Mouse (Mus musculus): Measurements from ENCODE around the gene Zfp114. TPM values are rescaled to one million over a fixed set of nuclear protein-coding genes. Genes with fewer than 3 reads are reported as not detected.

The Zfp114 gene
- polyA plus RNA-seq, 1 experiment from 2014 or later, result 3.8 TPM

- Histone ChIP-seq H3K4me3 (ENCODE audit: low read depth, low read length) (no peak overlapping the region), H3K4me1 (ENCODE audit: control insufficient read depth, insufficient read depth, low read length) (no peaks in the 10 kb centered on the region), H3K9ac (replicated peaks; ENCODE audit: low read depth, low read length) (no peak overlapping the region), H3K9me3 (ENCODE audit: control insufficient read depth, low read length) (no peaks in the 10 kb centered on the region), H3K27ac (ENCODE audit: low read depth, low read length) (no peak overlapping the region), H3K36me3 (ENCODE audit: control insufficient read depth, insufficient read depth, low read length) (no peaks in the 10 kb centered on the region; the same call in 1 of the 2 replicates), H3K27me3 (ENCODE audit: control insufficient read depth, insufficient read depth, low read length) (no peaks in the 10 kb centered on the region), H3K4me2 (ENCODE audit: low read depth, low read length) (no peak overlapping the region)
- ATAC-seq (ENCODE audit: low read depth), result no peak
- WGBS, result 88% methylated on average over 4 of the region's 4 CpGs
Measured at GRCm38 (mm10) chr7:24188901-24189570, 14.2 kb downstream of the Zfp114 start.

- no peaks in the 10 kb centered on the region for H3K4me1 ChIP-seq (ENCODE audit: control insufficient read depth, insufficient read depth, low read length)
- ATAC-seq (ENCODE audit: low read depth), result no peak
- no peaks in the 10 kb centered on the region; the same call in 1 of the 2 replicates for H3K36me3 ChIP-seq (ENCODE audit: control insufficient read depth, insufficient read depth, low read length)
- H3K9ac ChIP-seq (replicated peaks; ENCODE audit: low read depth, low read length), result no peak overlapping the region
- no peak overlapping the region for H3K27ac ChIP-seq (ENCODE audit: low read depth, low read length)
- 82% methylated on average over 5 of the region's 5 CpGs for WGBS
- no peak overlapping the region for H3K4me3 ChIP-seq (ENCODE audit: low read depth, low read length)
- H3K4me2 ChIP-seq (ENCODE audit: low read depth, low read length), result no peak overlapping the region
- H3K9me3 ChIP-seq (ENCODE audit: control insufficient read depth, low read length), result no peaks in the 10 kb centered on the region
- H3K27me3 ChIP-seq (ENCODE audit: control insufficient read depth, insufficient read depth, low read length), result no peaks in the 10 kb centered on the region
Measured at GRCm38 (mm10) chr7:24189571-24189944, 14.7 kb downstream of the Zfp114 start.

GRCm38 (mm10) chr7:24191361-24191760, 16.5 kb downstream of the Zfp114 start:
- no peaks in the 10 kb centered on the region for H3K27me3 ChIP-seq (ENCODE audit: control insufficient read depth, insufficient read depth, low read length)
- H3K4me3 ChIP-seq (ENCODE audit: low read depth, low read length), result no peak overlapping the region
- H3K27ac ChIP-seq (ENCODE audit: low read depth, low read length), result no peak overlapping the region
- ATAC-seq (ENCODE audit: low read depth), result no peak
- no peak overlapping the region for H3K4me2 ChIP-seq (ENCODE audit: low read depth, low read length)
- WGBS, result 93% methylated on average over 2 of the region's 2 CpGs
- H3K4me1 ChIP-seq (ENCODE audit: control insufficient read depth, insufficient read depth, low read length), result no peaks in the 10 kb centered on the region
- H3K9ac ChIP-seq (replicated peaks; ENCODE audit: low read depth, low read length), result no peak overlapping the region
- H3K9me3 ChIP-seq (ENCODE audit: control insufficient read depth, low read length), result no peaks in the 10 kb centered on the region
- no peaks in the 10 kb centered on the region; the same call in 1 of the 2 replicates for H3K36me3 ChIP-seq (ENCODE audit: control insufficient read depth, insufficient read depth, low read length)

GRCm38 (mm10) chr7:24193157-24193556, 18.3 kb downstream of the Zfp114 start:
- no peak for ATAC-seq (ENCODE audit: low read depth)
- WGBS, result 45% methylated on average over 3 of the region's 3 CpGs
- H3K4me1 ChIP-seq (ENCODE audit: control insufficient read depth, insufficient read depth, low read length), result no peaks in the 10 kb centered on the region
- no peak overlapping the region for H3K27ac ChIP-seq (ENCODE audit: low read depth, low read length)
- no peaks in the 10 kb centered on the region for H3K27me3 ChIP-seq (ENCODE audit: control insufficient read depth, insufficient read depth, low read length)
- no peak overlapping the region for H3K9ac ChIP-seq (replicated peaks; ENCODE audit: low read depth, low read length)
- H3K9me3 ChIP-seq (ENCODE audit: control insufficient read depth, low read length), result no peaks in the 10 kb centered on the region
- H3K4me3 ChIP-seq (ENCODE audit: low read depth, low read length), result no peak overlapping the region
- peaks cover 10% of the 10 kb centered on the region for H3K36me3 ChIP-seq (ENCODE audit: control insufficient read depth, insufficient read depth, low read length)
- H3K4me2 ChIP-seq (ENCODE audit: low read depth, low read length), result no peak overlapping the region

GRCm38 (mm10) chr7:24196961-24197360, 22.1 kb downstream of the Zfp114 start:
- Histone ChIP-seq H3K9ac (replicated peaks; ENCODE audit: low read depth, low read length) (no peak overlapping the region), H3K4me3 (ENCODE audit: low read depth, low read length) (no peak overlapping the region), H3K4me1 (ENCODE audit: control insufficient read depth, insufficient read depth, low read length) (no peaks in the 10 kb centered on the region), H3K4me2 (ENCODE audit: low read depth, low read length) (no peak overlapping the region), H3K36me3 (ENCODE audit: control insufficient read depth, insufficient read depth, low read length) (peaks cover 31% of the 10 kb centered on the region), H3K9me3 (ENCODE audit: control insufficient read depth, low read length) (no peaks in the 10 kb centered on the region), H3K27me3 (ENCODE audit: control insufficient read depth, insufficient read depth, low read length) (no peaks in the 10 kb centered on the region), H3K27ac (ENCODE audit: low read depth, low read length) (no peak overlapping the region)
- 92% methylated on average over 4 of the region's 4 CpGs for WGBS
- ATAC-seq (ENCODE audit: low read depth), result no peak

GRCm38 (mm10) chr7:24207488-24208261, 32.8 kb downstream of the Zfp114 start:
- H3K27ac ChIP-seq (ENCODE audit: low read depth, low read length), result peak overlapping the region; percentile 71
- no peaks in the 10 kb centered on the region for H3K9me3 ChIP-seq (ENCODE audit: control insufficient read depth, low read length)
- peaks cover 5% of the 10 kb centered on the region; the same call in 1 of the 2 replicates for H3K4me1 ChIP-seq (ENCODE audit: control insufficient read depth, insufficient read depth, low read length)
- peak overlapping the region; percentile 76 for H3K4me2 ChIP-seq (ENCODE audit: low read depth, low read length)
- H3K36me3 ChIP-seq (ENCODE audit: control insufficient read depth, insufficient read depth, low read length), result peaks cover 4% of the 10 kb centered on the region; the same call in 1 of the 2 replicates
- peak overlapping the region; percentile 72 for H3K9ac ChIP-seq (replicated peaks; ENCODE audit: low read depth, low read length)
- peak; percentile 91 for ATAC-seq (ENCODE audit: low read depth)
- H3K27me3 ChIP-seq (ENCODE audit: control insufficient read depth, insufficient read depth, low read length), result no peaks in the 10 kb centered on the region
- WGBS, result 11% methylated on average over 24 of the region's 24 CpGs
- peak overlapping the region; percentile 56 for H3K4me3 ChIP-seq (ENCODE audit: low read depth, low read length)

- 63% methylated on average over 7 of the region's 7 CpGs for WGBS
- Histone ChIP-seq H3K9ac (replicated peaks; ENCODE audit: low read depth, low read length) (no peak overlapping the region), H3K27ac (ENCODE audit: low read depth, low read length) (no peak overlapping the region)
Measured at GRCm38 (mm10) chr7:24208282-24208886, 33.5 kb downstream of the Zfp114 start.

GRCm38 (mm10) chr7:24210296-24210695, 35.4 kb downstream of the Zfp114 start:
- Histone ChIP-seq H3K9ac (replicated peaks; ENCODE audit: low read depth, low read length) (no peak overlapping the region), H3K4me3 (ENCODE audit: low read depth, low read length) (no peak overlapping the region), H3K9me3 (ENCODE audit: control insufficient read depth, low read length) (no peaks in the 10 kb centered on the region), H3K27me3 (ENCODE audit: control insufficient read depth, insufficient read depth, low read length) (no peaks in the 10 kb centered on the region), H3K27ac (ENCODE audit: low read depth, low read length) (no peak overlapping the region), H3K36me3 (ENCODE audit: control insufficient read depth, insufficient read depth, low read length) (peaks cover 4% of the 10 kb centered on the region; the same call in 1 of the 2 replicates), H3K4me1 (ENCODE audit: control insufficient read depth, insufficient read depth, low read length) (peaks cover 5% of the 10 kb centered on the region; the same call in 1 of the 2 replicates), H3K4me2 (ENCODE audit: low read depth, low read length) (no peak overlapping the region)
- WGBS, result 83% methylated on average over 2 of the region's 2 CpGs
- ATAC-seq (ENCODE audit: low read depth), result no peak

More at GRCm38 (mm10) chr7:24208282-24208886, 33.5 kb downstream of the Zfp114 start:
- peak overlapping the region; percentile 76 for H3K4me2 ChIP-seq (ENCODE audit: low read depth, low read length)
- peaks cover 5% of the 10 kb centered on the region; the same call in 1 of the 2 replicates for H3K4me1 ChIP-seq (ENCODE audit: control insufficient read depth, insufficient read depth, low read length)
- peaks cover 4% of the 10 kb centered on the region; the same call in 1 of the 2 replicates for H3K36me3 ChIP-seq (ENCODE audit: control insufficient read depth, insufficient read depth, low read length)
- peak overlapping the region; percentile 56; the same call in 1 of the 2 replicates for H3K4me3 ChIP-seq (ENCODE audit: low read depth, low read length)
- no peaks in the 10 kb centered on the region for H3K9me3 ChIP-seq (ENCODE audit: control insufficient read depth, low read length)
- peak; percentile 45 for ATAC-seq (ENCODE audit: low read depth)
- no peaks in the 10 kb centered on the region for H3K27me3 ChIP-seq (ENCODE audit: control insufficient read depth, insufficient read depth, low read length)
